Mouse (Mus musculus) brown adipose tissue, adult 24 weeks (tissue): ENCODE measurements around the gene Sash1. TPM values are rescaled to one million over a fixed set of nuclear protein-coding genes. Genes with fewer than 3 reads are reported as not detected.

Experiments
- H3K27ac ChIP-seq: fragments of 200-500 bp; replicated peaks from 2 replicates; pipeline ENCODE4 v1.5.1; 2012; ENCODE audit warnings: low read depth, mild to moderate bottlenecking, low read length
- H3K4me1 ChIP-seq: fragments of 200-500 bp; 2 replicates; pipeline ENCODE4 v1.6.1; 2012; ENCODE audit warnings: low read length, mixed read lengths; ENCODE audit not compliant: control insufficient read depth, insufficient read depth, insufficient read length
- H3K4me3 ChIP-seq: fragments of 200-500 bp; 2 replicates; pipeline ENCODE4 v1.5.1; 2012; ENCODE audit warnings: low read depth, mild to moderate bottlenecking, low read length, moderate library complexity; ENCODE audit not compliant: insufficient read depth
- polyA plus RNA-seq: library from polyadenylated mRNA; stranded (reverse); fragments of >200 nt; gene quantifications from 2 replicates; pipeline ENCODE4 v1.2.4, GENCODE M21; 2012; ENCODE audit not compliant: missing spikeins, insufficient read depth, insufficient read length

The Sash1 gene
- polyA plus RNA-seq, 1 experiment = 18.2 TPM

GRCm38 (mm10) chr10:8692531-8692930 is 193.3 kb downstream of the Sash1 start:
- no peaks in the 10 kb centered on the region for H3K4me1 ChIP-seq
- H3K4me3 ChIP-seq = no peak overlapping the region
- H3K27ac ChIP-seq = no peak overlapping the region

- Histone ChIP-seq H3K4me3 (no peak overlapping the region), H3K27ac (no peak overlapping the region), H3K4me1 (no peaks in the 10 kb centered on the region)
Observed at GRCm38 (mm10) chr10:8686219-8686618, 199.7 kb downstream of the Sash1 start.

DNA sequence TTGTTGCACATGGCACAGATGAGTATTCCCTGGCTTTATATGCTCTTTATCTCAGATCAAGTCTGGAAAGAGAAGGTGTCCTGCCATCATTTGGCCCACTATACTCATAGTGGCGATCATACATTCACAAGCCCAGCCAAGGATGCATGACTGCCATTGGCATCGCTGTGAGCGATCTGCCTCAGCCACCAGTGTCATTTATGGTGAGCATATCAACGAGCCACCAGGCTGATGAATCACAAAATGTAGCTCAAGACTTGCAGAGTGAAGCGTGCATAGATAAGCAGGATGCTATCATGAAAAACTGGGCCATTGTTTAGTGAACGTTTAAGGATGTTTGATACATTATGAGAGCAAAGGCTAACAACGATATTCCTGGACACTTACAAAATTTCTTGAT is 200.6 kb downstream of the Sash1 start:
- H3K27ac ChIP-seq = no peak overlapping the region
- no peak overlapping the region for H3K4me3 ChIP-seq
- no peaks in the 10 kb centered on the region for H3K4me1 ChIP-seq

GRCm38 (mm10) chr10:8682900-8683299 is 203.0 kb downstream of the Sash1 start:
- H3K4me1 ChIP-seq = no peaks in the 10 kb centered on the region
- no peak overlapping the region for H3K4me3 ChIP-seq
- no peak overlapping the region for H3K27ac ChIP-seq

DNA sequence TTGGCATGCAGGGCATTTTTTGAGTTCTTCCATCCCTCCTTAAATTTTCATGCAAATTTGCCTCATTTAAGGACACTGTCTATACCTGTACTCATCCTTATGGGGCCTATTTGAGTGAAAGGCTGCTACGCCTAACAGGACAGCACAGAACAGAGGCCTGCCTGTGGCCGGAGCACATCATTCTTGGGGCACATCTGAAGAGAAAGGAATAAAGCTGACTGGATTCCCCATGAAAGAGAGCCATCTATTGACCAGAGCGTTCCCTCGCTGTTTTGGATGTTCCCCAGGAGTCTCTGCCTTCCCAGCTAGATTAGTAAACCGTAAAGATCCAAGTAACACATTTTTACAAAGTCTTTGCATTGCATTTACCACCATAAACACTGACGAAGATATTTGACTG is 203.5 kb downstream of the Sash1 start:
- no peaks in the 10 kb centered on the region for H3K4me1 ChIP-seq
- H3K4me3 ChIP-seq = no peak overlapping the region
- H3K27ac ChIP-seq = no peak overlapping the region

- Histone ChIP-seq H3K4me1 (no peaks in the 10 kb centered on the region), H3K27ac (no peak overlapping the region), H3K4me3 (no peak overlapping the region)
Observed at GRCm38 (mm10) chr10:8676722-8677121, 209.1 kb downstream of the Sash1 start.
